Mouse (Mus musculus) bone marrow, adult 2 months (tissue): ENCODE data around the gene Nek6. TPM values are rescaled to one million over a fixed set of nuclear protein-coding genes. Genes with fewer than 3 reads are reported as not detected.

ENCODE experiments used
- H3K27ac ChIP-seq: fragments of 200-500 bp; 2 replicates; pipeline ENCODE4 v1.5.1; 2012; ENCODE audit warnings: low read depth, mild to moderate bottlenecking, control low read depth, inconsistent platforms, low read length; ENCODE audit not compliant: control insufficient read depth, poor library complexity, insufficient read depth
- H3K4me1 ChIP-seq: fragments of 200-500 bp; 2 replicates; pipeline ENCODE4 v1.6.1; 2011; ENCODE audit warnings: low read length; ENCODE audit not compliant: control insufficient read depth, insufficient read depth
- H3K4me3 ChIP-seq: fragments of 200-500 bp; replicated peaks from 2 replicates; pipeline ENCODE3; 2011; ENCODE audit warnings: mild to moderate bottlenecking, low read depth, low read length, control low read depth; ENCODE audit not compliant: control insufficient read depth
- CTCF ChIP-seq: fragments of 200-500 bp; IDR thresholded peaks from 2 replicates; pipeline ENCODE4 v1.5.1; 2011; ENCODE audit warnings: low read length, control low read depth; ENCODE audit not compliant: control insufficient read depth, insufficient read depth
- POLR2A ChIP-seq: fragments of 200-500 bp; IDR thresholded peaks from 2 replicates; pipeline ENCODE4 v1.6.1; 2011; ENCODE audit warnings: low read depth, mild to moderate bottlenecking, control low read depth, low read length, borderline replicate concordance; ENCODE audit not compliant: control insufficient read depth
- WGBS: fragments of 180-500 bp; shearing (Covaris S2); methylation state at CpG from one replicate; pipeline ENCODE4 v1.1.7; 2018; 5-methylcytosine and 5-hydroxymethylcytosine counted together
- polyA plus RNA-seq: library from polyadenylated mRNA; stranded (reverse); fragments of >200 nt; gene quantifications from 2 replicates; pipeline ENCODE4 v1.2.4, GENCODE M21; 2011; ENCODE audit warnings: low replicate concordance; ENCODE audit not compliant: missing spikeins, insufficient read depth, insufficient read length

Nek6 gene
- polyA plus RNA-seq, 1 experiment, result 6.0 TPM

- 85% methylated on average over 2 of the region's 2 CpGs for WGBS
- no peaks in the 10 kb centered on the region for H3K4me1 ChIP-seq
- no peak overlapping the region for H3K27ac ChIP-seq
- TF ChIP-seq CTCF, result no peak
- TF ChIP-seq POLR2A, result no peak
- H3K4me3 ChIP-seq, result no peak overlapping the region
Measured at GRCm38 (mm10) chr2:38583982-38584381, 72.5 kb downstream of the Nek6 start.

GRCm38 (mm10) chr2:38584514-38585378 is 73.3 kb downstream of the Nek6 start:
- no peak overlapping the region for H3K27ac ChIP-seq
- TF ChIP-seq POLR2A (no peak), CTCF (no peak)
- 89% methylated on average over 13 of the region's 13 CpGs for WGBS

GRCm38 (mm10) chr2:38585379-38585736 is 73.9 kb downstream of the Nek6 start:
- Histone ChIP-seq H3K4me3 (no peak overlapping the region), H3K27ac (no peak overlapping the region), H3K4me1 (no peaks in the 10 kb centered on the region)
- WGBS, result 87% methylated on average over 5 of the region's 5 CpGs
- no peak for TF ChIP-seq CTCF
- no peak for TF ChIP-seq POLR2A

More at GRCm38 (mm10) chr2:38584514-38585378, 73.3 kb downstream of the Nek6 start:
- Histone ChIP-seq H3K4me3 (no peak overlapping the region), H3K4me1 (no peaks in the 10 kb centered on the region)

GRCm38 (mm10) chr2:38586733-38587132 is 75.3 kb downstream of the Nek6 start:
- Histone ChIP-seq H3K4me1 (no peaks in the 10 kb centered on the region), H3K4me3 (no peak overlapping the region), H3K27ac (no peak overlapping the region)
- no peak for TF ChIP-seq CTCF
- TF ChIP-seq POLR2A, result no peak
- WGBS, result 77% methylated on average over 6 of the region's 6 CpGs

- no peak overlapping the region for H3K4me3 ChIP-seq
- 62% methylated on average over 6 of the region's 6 CpGs for WGBS
- H3K4me1 ChIP-seq, result no peaks in the 10 kb centered on the region
- no peak overlapping the region for H3K27ac ChIP-seq
- TF ChIP-seq CTCF, result no peak
- TF ChIP-seq POLR2A, result no peak
Measured at GRCm38 (mm10) chr2:38591751-38592459, 80.5 kb downstream of the Nek6 start.

GRCm38 (mm10) chr2:38594874-38595273 is 83.4 kb downstream of the Nek6 start:
- no peak overlapping the region for H3K4me3 ChIP-seq
- WGBS, result 89% methylated on average over 7 of the region's 7 CpGs
- H3K27ac ChIP-seq, result no peak overlapping the region
- TF ChIP-seq CTCF (no peak), POLR2A (no peak)
- no peaks in the 10 kb centered on the region for H3K4me1 ChIP-seq

- Histone ChIP-seq H3K4me3 (no peak overlapping the region), H3K4me1 (no peaks in the 10 kb centered on the region), H3K27ac (no peak overlapping the region)
- TF ChIP-seq POLR2A, result no peak
- peak; percentile 35; the same call in 1 of the 2 replicates for TF ChIP-seq CTCF
- 95% methylated on average over 1 of the region's 1 CpGs for WGBS
Measured at GRCm38 (mm10) chr2:38597896-38598295, 86.5 kb downstream of the Nek6 start.

- no peak overlapping the region for H3K4me3 ChIP-seq
- no peaks in the 10 kb centered on the region for H3K4me1 ChIP-seq
- 85% methylated on average over 2 of the region's 2 CpGs for WGBS
- TF ChIP-seq POLR2A, result no peak
- no peak for TF ChIP-seq CTCF
- H3K27ac ChIP-seq, result no peak overlapping the region
Measured at GRCm38 (mm10) chr2:38598395-38598794, 87.0 kb downstream of the Nek6 start.
